Mouse (Mus musculus): ENCODE data around the gene Hist1h3d. TPM values are rescaled to one million over a fixed set of nuclear protein-coding genes. Genes with fewer than 3 reads are reported as not detected.

Gene Hist1h3d
- 173 and 207 TPM in 2 replicates for total RNA-seq (2014; rRNA removed)
- 0.96 and 1.4 TPM in 2 replicates for polyA plus RNA-seq (2015; fragmentation: Nextera tagmentation; extraction: Ambion mirVana)

GRCm38 (mm10) chr13:23575271-23575851 is at the start of gene Hist1h3d:
Gene Hist1h3d, plus strand, starts transcription at chr13:23575763.
- H3K4me2 ChIP-seq (ENCODE audit: low read depth, low read length): peak within 1 kb of the TSS; percentile 52
- under 1% methylated on average over 18 of the region's 18 CpGs for WGBS
- H3K27me3 ChIP-seq (ENCODE audit: insufficient read depth, low read length): no peaks in the 10 kb centered on the region
- H3K36me3 ChIP-seq (ENCODE audit: insufficient read depth, low read length): no peaks in the 10 kb centered on the region
- TF ChIP-seq CTCF (IDR thresholded peaks at IDR 0.05; ENCODE audit: low read depth): no peak
- DNase-seq (ENCODE audit: low spot score) (peak; percentile 88), ATAC-seq (peak; percentile 69)
- peak within 1 kb of the TSS; percentile 32 for H3K4me3 ChIP-seq (ENCODE audit: low read length)
- peaks cover 3% of the 10 kb centered on the region; the same call in 1 of the 2 replicates for H3K4me1 ChIP-seq (ENCODE audit: insufficient read depth, low read length)
- no peaks in the 10 kb centered on the region for H3K9me3 ChIP-seq (ENCODE audit: low read length)
- H3K9ac ChIP-seq (replicated peaks; ENCODE audit: low read length): peak within 1 kb of the TSS; percentile 42; the same call in 1 of the 2 replicates
- peak within 1 kb of the TSS; percentile 70 for H3K27ac ChIP-seq

GRCm38 (mm10) chr13:23525901-23526300 is 49.7 kb upstream of the Hist1h3d start:
- DNase-seq (ENCODE audit: low spot score): peak; percentile 28

DNA sequence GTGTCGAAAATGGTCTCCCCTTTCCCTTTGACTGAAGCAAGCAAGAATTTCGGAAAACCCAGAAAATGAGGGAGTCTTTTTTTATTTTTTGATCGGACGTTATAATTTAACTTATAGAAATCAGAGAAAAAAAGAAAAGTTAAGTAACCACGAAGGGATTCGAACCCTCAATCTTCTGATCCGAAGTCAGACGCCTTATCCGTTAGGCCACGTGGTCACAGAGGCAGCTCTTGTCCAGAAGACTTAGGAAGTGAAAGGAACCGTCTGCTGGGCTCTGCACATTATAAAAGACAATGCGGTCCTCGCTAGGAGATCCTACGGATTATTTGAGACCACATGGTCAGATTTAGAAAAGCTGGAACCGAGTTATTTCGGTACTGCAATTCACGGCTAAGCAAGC is 49.3 kb upstream of the Hist1h3d start:
- Histone ChIP-seq H3K36me3 (ENCODE audit: insufficient read depth, low read length) (no peaks in the 10 kb centered on the region), H3K9me3 (ENCODE audit: low read length) (no peaks in the 10 kb centered on the region), H3K4me2 (ENCODE audit: low read depth, low read length) (peak overlapping the region; percentile 62), H3K9ac (replicated peaks; ENCODE audit: low read length) (peak overlapping the region; percentile 51; the same call in 1 of the 2 replicates), H3K4me3 (ENCODE audit: low read length) (peak overlapping the region; percentile 37), H3K27ac (peak overlapping the region; percentile 12; the same call in 1 of the 2 replicates), H3K27me3 (ENCODE audit: insufficient read depth, low read length) (no peaks in the 10 kb centered on the region), H3K4me1 (ENCODE audit: insufficient read depth, low read length) (no peaks in the 10 kb centered on the region)
- under 1% methylated on average over 17 of the region's 17 CpGs for WGBS
- ATAC-seq (peak; percentile 67; the same call in 1 of the 2 replicates), DNase-seq (ENCODE audit: low spot score) (peak; percentile 97)
- TF ChIP-seq CTCF (IDR thresholded peaks at IDR 0.05; ENCODE audit: low read depth): no peak

More at GRCm38 (mm10) chr13:23525901-23526300, 49.7 kb upstream of the Hist1h3d start:
- H3K9me3 ChIP-seq (ENCODE audit: low read length): no peaks in the 10 kb centered on the region
- no peak overlapping the region for H3K27ac ChIP-seq
- WGBS: 4% methylated on average over 10 of the region's 10 CpGs
- peak overlapping the region; percentile 62 for H3K4me2 ChIP-seq (ENCODE audit: low read depth, low read length)
- peak overlapping the region; percentile 37 for H3K4me3 ChIP-seq (ENCODE audit: low read length)
- no peaks in the 10 kb centered on the region for H3K36me3 ChIP-seq (ENCODE audit: insufficient read depth, low read length)
- no peaks in the 10 kb centered on the region for H3K27me3 ChIP-seq (ENCODE audit: insufficient read depth, low read length)
- no peak for ATAC-seq
- H3K9ac ChIP-seq (replicated peaks; ENCODE audit: low read length): no peak overlapping the region
- H3K4me1 ChIP-seq (ENCODE audit: insufficient read depth, low read length): no peaks in the 10 kb centered on the region
- TF ChIP-seq CTCF (IDR thresholded peaks at IDR 0.05; ENCODE audit: low read depth): no peak

DNA sequence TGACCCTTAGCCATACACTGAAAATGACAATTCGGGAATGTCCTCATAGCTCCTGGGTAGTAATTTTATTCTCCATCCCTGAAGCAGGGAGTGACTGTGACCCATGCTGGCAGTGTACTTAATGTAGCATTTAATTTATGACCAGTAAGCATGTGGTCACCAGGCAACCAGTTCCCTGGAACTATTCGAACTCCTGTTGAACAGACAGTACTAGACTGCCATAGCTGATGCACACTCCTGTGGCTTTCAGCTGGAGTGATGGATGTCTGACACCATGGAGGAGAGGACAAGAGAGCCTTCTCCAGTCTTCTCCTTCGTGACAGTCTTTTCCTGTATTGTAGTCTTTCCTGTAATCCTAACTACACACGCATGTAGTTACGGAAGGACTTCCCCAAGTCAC is 46.6 kb upstream of the Hist1h3d start:
- Histone ChIP-seq H3K9ac (replicated peaks; ENCODE audit: low read length) (no peak overlapping the region), H3K27me3 (ENCODE audit: insufficient read depth, low read length) (no peaks in the 10 kb centered on the region), H3K36me3 (ENCODE audit: insufficient read depth, low read length) (no peaks in the 10 kb centered on the region), H3K4me1 (ENCODE audit: insufficient read depth, low read length) (no peaks in the 10 kb centered on the region), H3K27ac (no peak overlapping the region), H3K9me3 (ENCODE audit: low read length) (no peaks in the 10 kb centered on the region), H3K4me2 (ENCODE audit: low read depth, low read length) (no peak overlapping the region), H3K4me3 (ENCODE audit: low read length) (no peak overlapping the region)
- ATAC-seq (no peak), DNase-seq (ENCODE audit: low spot score) (no peak)
- 53% methylated on average over 5 of the region's 5 CpGs for WGBS
- no peak for TF ChIP-seq CTCF (IDR thresholded peaks at IDR 0.05; ENCODE audit: low read depth)

DNA sequence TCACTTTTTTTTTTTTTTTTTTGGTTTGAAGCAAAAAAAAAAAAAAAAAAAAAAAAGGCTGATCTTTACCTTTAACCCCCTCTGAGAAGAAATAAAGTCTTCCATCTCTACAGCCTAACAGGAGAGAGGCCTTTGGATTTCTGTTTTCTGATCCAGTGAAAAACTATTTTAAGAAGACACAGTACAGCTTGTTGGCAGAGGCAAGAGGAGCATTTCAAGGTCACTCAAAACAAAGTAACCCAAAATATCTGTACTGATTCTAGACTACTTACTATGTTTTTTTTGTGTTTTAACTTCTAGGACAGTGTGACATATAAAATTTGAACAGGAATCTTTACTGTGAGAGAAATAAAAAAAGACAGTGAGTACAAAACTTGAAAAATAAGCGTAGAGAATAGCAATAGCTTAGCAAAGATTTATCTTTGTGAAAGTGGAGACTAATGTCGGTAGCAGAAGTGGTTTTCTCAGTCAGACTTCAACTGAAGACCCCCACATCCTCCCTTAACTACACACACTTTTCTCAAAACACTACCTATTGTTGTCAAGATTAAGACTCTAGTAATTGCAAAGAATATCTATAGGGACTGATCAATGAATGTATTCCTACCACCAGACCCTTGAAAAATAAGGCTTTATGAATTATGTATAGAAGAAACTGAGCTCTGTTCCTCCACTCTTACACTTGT is 45.9 kb upstream of the Hist1h3d start:
- peak overlapping the region; percentile 54 for H3K9ac ChIP-seq (replicated peaks; ENCODE audit: low read length)
- no peaks in the 10 kb centered on the region for H3K9me3 ChIP-seq (ENCODE audit: low read length)
- 33% methylated on average over 2 of the region's 2 CpGs for WGBS
- peak overlapping the region; percentile 61 for H3K4me2 ChIP-seq (ENCODE audit: low read depth, low read length)
- no peaks in the 10 kb centered on the region for H3K36me3 ChIP-seq (ENCODE audit: insufficient read depth, low read length)
- no peaks in the 10 kb centered on the region for H3K27me3 ChIP-seq (ENCODE audit: insufficient read depth, low read length)
- peak overlapping the region; percentile 87; the same call in 1 of the 2 replicates for H3K27ac ChIP-seq
- ATAC-seq (no peak), DNase-seq (ENCODE audit: low spot score) (no peak)
- peaks cover 5% of the 10 kb centered on the region; the same call in 1 of the 2 replicates for H3K4me1 ChIP-seq (ENCODE audit: insufficient read depth, low read length)
- TF ChIP-seq CTCF (IDR thresholded peaks at IDR 0.05; ENCODE audit: low read depth): no peak
- peak overlapping the region; percentile 40 for H3K4me3 ChIP-seq (ENCODE audit: low read length)

- no peak for ATAC-seq
- Histone ChIP-seq H3K4me1 (ENCODE audit: insufficient read depth, low read length) (peaks cover 7% of the 10 kb centered on the region; the same call in 1 of the 2 replicates), H3K27me3 (ENCODE audit: insufficient read depth, low read length) (no peaks in the 10 kb centered on the region), H3K9ac (replicated peaks; ENCODE audit: low read length) (peak overlapping the region; percentile 54), H3K4me3 (ENCODE audit: low read length) (peak overlapping the region; percentile 40), H3K9me3 (ENCODE audit: low read length) (no peaks in the 10 kb centered on the region), H3K4me2 (ENCODE audit: low read depth, low read length) (peak overlapping the region; percentile 61), H3K36me3 (ENCODE audit: insufficient read depth, low read length) (no peaks in the 10 kb centered on the region), H3K27ac (peak overlapping the region; percentile 87)
- no peak for TF ChIP-seq CTCF (IDR thresholded peaks at IDR 0.05; ENCODE audit: low read depth)
- DNase-seq (ENCODE audit: low spot score): peak; percentile 72
- WGBS: under 1% methylated on average over 20 of the region's 20 CpGs
Observed at GRCm38 (mm10) chr13:23530181-23530900, 45.2 kb upstream of the Hist1h3d start.

Data from hindbrain, postnatal 0 days (tissue).